Mouse (Mus musculus) stomach, embryonic 14.5 days (tissue): ENCODE data around the gene Igtp. TPM values are rescaled to one million over a fixed set of nuclear protein-coding genes. Genes with fewer than 3 reads are reported as not detected.

Experiments
- polyA plus RNA-seq: library from polyadenylated mRNA; unstranded; fragments of >200 nt; fragmentation: Nextera tagmentation; extraction: Ambion mirVana; gene quantifications from 2 replicates; pipeline ENCODE4 v1.2.1, GENCODE M21; 2014

Igtp gene
- polyA plus RNA-seq, 1 experiment from 2014 or later = 4.7 TPM

Other genes starting within 250 kb of the Igtp start
- 23.9 and 24.1 TPM in 2 replicates for gene Larp1, start 190.5 kb upstream of the Igtp start, polyA plus RNA-seq
- not detected in 2 replicates for gene Gm12248, start 106.4 kb upstream of the Igtp start, polyA plus RNA-seq
- gene Cnot8, start 95.4 kb upstream of the Igtp start, polyA plus RNA-seq = 87.7 and 92.6 TPM in 2 replicates
- gene Gemin5, start 31.0 kb upstream of the Igtp start, polyA plus RNA-seq = 21.4 and 24.4 TPM in 2 replicates
- 118 and 123 TPM in 2 replicates for gene Mrpl22, start 27.9 kb upstream of the Igtp start, polyA plus RNA-seq
- 3.8 and 3.9 TPM in 2 replicates for gene Irgm2, start 62 bp downstream of the Igtp start, polyA plus RNA-seq
- not detected in 2 replicates for gene 4930438A08Rik, start 75.2 kb downstream of the Igtp start, polyA plus RNA-seq
- 19.8 and 21.3 TPM in 2 replicates for gene Zfp692, start 107.5 kb downstream of the Igtp start, polyA plus RNA-seq
- gene Zfp672, start 130.8 kb downstream of the Igtp start, polyA plus RNA-seq = 41.8 and 44.9 TPM in 2 replicates
- gene Sh3bp5l, start 131.2 kb downstream of the Igtp start, polyA plus RNA-seq = 22.4 and 24.2 TPM in 2 replicates
- 32.0 and 42.9 TPM in 2 replicates for gene Lypd8, start 179.5 kb downstream of the Igtp start, polyA plus RNA-seq
- gene 1810065E05Rik, start 221.6 kb downstream of the Igtp start, polyA plus RNA-seq = not detected in 2 replicates
- gene Gm12253, start 233.0 kb downstream of the Igtp start, polyA plus RNA-seq = not detected in 2 replicates